Mouse (Mus musculus) forebrain, embryonic 13.5 days (tissue): Measurements from ENCODE around the gene Il1rl2. TPM values are rescaled to one million over a fixed set of nuclear protein-coding genes. Genes with fewer than 3 reads are reported as not detected.

Source experiments
- ATAC-seq: fragments of 200-750 bp; cut with Nextera tagmentation; 2 replicates; pipeline ENCODE4 v1.8.0; 2017
- H3K27ac ChIP-seq: fragments of 300-500 bp; sonication (generic); 2 replicates; pipeline ENCODE4 v1.5.1; 2015; ENCODE audit warnings: inconsistent platforms, mild to moderate bottlenecking, moderate library complexity
- H3K27me3 ChIP-seq: fragments of 300-500 bp; sonication (generic); 2 replicates; pipeline ENCODE4 v1.6.1; 2015; ENCODE audit warnings: mild to moderate bottlenecking, inconsistent platforms
- H3K36me3 ChIP-seq: fragments of 300-500 bp; sonication (generic); 2 replicates; pipeline ENCODE4 v1.6.1; 2015; ENCODE audit warnings: mild to moderate bottlenecking, inconsistent platforms; ENCODE audit not compliant: poor library complexity, severe bottlenecking
- H3K4me1 ChIP-seq: fragments of 300-500 bp; sonication (generic); 2 replicates; pipeline ENCODE4 v1.6.1; 2015; ENCODE audit warnings: inconsistent platforms
- H3K4me2 ChIP-seq: fragments of 300-500 bp; sonication (generic); 2 replicates; pipeline ENCODE4 v1.6.1; 2015; ENCODE audit warnings: inconsistent platforms, mild to moderate bottlenecking, moderate library complexity
- H3K4me3 ChIP-seq: fragments of 300-500 bp; sonication (generic); 2 replicates; pipeline ENCODE4 v1.5.1; 2015; ENCODE audit warnings: mild to moderate bottlenecking, inconsistent platforms
- H3K9ac ChIP-seq: fragments of 300-500 bp; sonication (generic); 2 replicates; pipeline ENCODE4 v1.6.1; 2015; ENCODE audit warnings: mild to moderate bottlenecking, inconsistent platforms
- H3K9me3 ChIP-seq: fragments of 300-500 bp; sonication (generic); replicated peaks from 2 replicates; pipeline ENCODE4 v1.6.1; 2016; ENCODE audit warnings: inconsistent platforms
- WGBS: fragments of 180-500 bp; shearing (Covaris S2); methylation state at CpG from one replicate; pipeline ENCODE4 v1.1.7; 2015; 5-methylcytosine and 5-hydroxymethylcytosine counted together
- polyA plus RNA-seq: library from polyadenylated mRNA; unstranded; fragments of >200 nt; fragmentation: Nextera tagmentation; extraction: Ambion mirVana; gene quantifications from 2 replicates; pipeline ENCODE4 v1.2.1, GENCODE M21; 2015

The Il1rl2 gene
- polyA plus RNA-seq, 1 experiment from 2014 or later, result 0.85 TPM

DNA sequence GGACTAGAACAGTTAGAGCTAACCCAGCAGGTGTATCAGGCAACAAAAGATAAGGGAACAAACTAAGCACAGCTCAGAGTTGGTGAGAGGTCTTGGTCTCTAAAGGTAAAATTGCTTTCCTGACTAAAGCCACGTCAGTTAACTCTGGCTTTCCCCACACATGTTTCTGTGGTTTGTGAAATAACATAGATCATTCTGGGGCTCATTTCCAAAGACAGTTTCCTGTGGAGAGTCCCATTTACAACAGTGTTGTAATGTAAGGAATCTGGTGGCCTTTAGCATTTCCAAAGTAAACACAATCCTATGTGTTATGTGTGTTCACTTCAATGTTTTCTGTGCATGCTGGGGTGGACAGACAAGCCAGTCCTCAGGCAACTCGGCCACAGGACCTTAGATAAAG is 35.3 kb downstream of the Il1rl2 start:
- ATAC-seq, result no peak
- Histone ChIP-seq H3K9me3 (no peaks in the 10 kb centered on the region), H3K36me3 (no peaks in the 10 kb centered on the region), H3K27me3 (no peaks in the 10 kb centered on the region), H3K4me2 (no peak overlapping the region), H3K4me1 (no peaks in the 10 kb centered on the region), H3K4me3 (no peak overlapping the region), H3K27ac (no peak overlapping the region), H3K9ac (no peak overlapping the region)
- WGBS, result 80% methylated on average over 2 of the region's 2 CpGs

DNA sequence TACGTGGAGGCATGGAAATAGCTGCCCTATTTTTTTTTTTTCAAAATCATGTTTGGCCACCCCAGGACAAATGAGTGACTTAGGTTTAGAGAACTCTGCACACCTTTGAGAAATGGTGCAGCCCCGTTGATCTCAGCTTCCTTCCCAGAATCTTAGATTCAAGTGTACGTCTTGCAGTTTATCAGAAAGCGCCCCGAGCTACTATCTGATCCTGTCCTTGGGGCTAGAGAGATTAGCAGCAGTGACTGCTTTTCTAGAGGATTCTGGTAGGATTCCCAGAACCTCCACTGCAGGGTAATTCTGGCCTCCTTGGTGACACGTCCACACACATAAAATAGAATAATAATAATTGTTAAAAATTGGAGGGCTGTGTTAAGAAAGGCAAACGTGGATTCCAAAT is 36.6 kb downstream of the Il1rl2 start:
- Histone ChIP-seq H3K4me2 (no peak overlapping the region), H3K9me3 (no peaks in the 10 kb centered on the region), H3K36me3 (no peaks in the 10 kb centered on the region), H3K4me3 (no peak overlapping the region), H3K27ac (no peak overlapping the region), H3K4me1 (no peaks in the 10 kb centered on the region), H3K9ac (no peak overlapping the region), H3K27me3 (no peaks in the 10 kb centered on the region)
- ATAC-seq, result no peak
- WGBS, result 66% methylated on average over 7 of the region's 7 CpGs

DNA sequence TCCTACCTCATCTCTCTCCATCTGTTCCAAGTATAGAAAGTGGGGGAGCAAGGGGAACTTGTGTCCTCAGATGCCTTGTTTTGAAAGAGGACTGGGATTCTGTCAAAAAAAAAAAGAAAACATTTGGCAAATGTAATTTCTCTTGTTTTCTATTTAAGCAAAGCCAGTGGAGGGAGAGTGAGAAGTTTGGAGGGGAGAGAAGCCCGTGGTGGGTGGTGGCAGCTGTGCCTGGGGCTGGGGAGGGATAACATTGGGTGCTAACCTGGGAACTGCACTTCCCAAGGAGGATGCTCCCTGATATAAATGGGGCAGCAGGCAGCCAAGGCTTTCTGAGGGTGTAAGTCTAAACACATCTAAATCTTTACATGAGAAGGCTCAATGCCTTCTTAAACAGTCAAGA is 37.2 kb downstream of the Il1rl2 start:
- Histone ChIP-seq H3K9me3 (no peaks in the 10 kb centered on the region), H3K27me3 (no peaks in the 10 kb centered on the region), H3K4me2 (no peak overlapping the region), H3K36me3 (no peaks in the 10 kb centered on the region), H3K9ac (no peak overlapping the region), H3K4me1 (no peaks in the 10 kb centered on the region), H3K4me3 (no peak overlapping the region), H3K27ac (no peak overlapping the region)
- ATAC-seq, result no peak
- 81% methylated on average over 1 of the region's 1 CpGs for WGBS

DNA sequence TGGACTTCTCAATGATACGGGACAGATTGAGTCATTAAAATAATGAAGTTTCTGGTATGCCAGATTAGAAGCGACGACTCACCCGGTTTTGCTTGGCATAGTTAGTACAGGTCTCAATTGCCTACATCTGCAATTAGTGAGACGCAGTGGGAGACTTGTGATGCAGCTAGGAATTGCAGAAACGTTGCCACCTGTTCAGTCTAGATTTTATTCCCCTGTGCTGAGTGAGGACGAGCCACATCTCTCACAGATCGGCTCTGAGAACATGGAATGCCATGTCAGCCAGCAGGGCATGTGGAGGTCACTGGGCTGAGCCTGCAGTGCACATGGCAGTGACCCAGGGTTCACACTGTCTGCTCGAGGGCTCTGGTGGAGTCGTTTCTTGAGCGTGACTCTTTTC is 38.4 kb downstream of the Il1rl2 start:
- Histone ChIP-seq H3K4me2 (no peak overlapping the region), H3K36me3 (no peaks in the 10 kb centered on the region), H3K4me1 (no peaks in the 10 kb centered on the region), H3K9me3 (no peaks in the 10 kb centered on the region), H3K27ac (no peak overlapping the region), H3K4me3 (no peak overlapping the region), H3K27me3 (no peaks in the 10 kb centered on the region), H3K9ac (no peak overlapping the region)
- WGBS, result 86% methylated on average over 11 of the region's 11 CpGs
- ATAC-seq, result no peak

DNA sequence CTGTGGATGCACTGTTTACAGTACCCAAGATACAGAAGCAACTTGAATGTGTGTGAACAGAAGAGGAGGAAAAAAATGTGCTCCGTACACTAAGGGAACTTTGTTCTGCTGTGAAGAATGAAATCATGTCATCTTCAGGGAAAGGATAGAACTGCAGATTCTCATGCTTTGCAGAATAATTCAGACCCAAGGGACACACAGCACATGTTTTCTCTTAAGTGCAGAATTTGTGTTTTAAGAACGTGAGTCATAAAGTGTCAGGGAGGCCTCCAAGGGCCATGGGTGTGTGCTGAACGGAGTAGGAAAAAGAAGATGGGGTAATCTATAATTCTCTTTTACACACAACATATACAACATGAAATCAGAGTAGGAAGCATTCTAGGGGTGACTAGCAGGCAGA is 48.5 kb downstream of the Il1rl2 start:
- WGBS, result 87% methylated on average over 3 of the region's 3 CpGs
- H3K4me1 ChIP-seq, result no peaks in the 10 kb centered on the region
- no peak overlapping the region for H3K4me3 ChIP-seq
- no peak overlapping the region for H3K9ac ChIP-seq
- H3K27me3 ChIP-seq, result no peaks in the 10 kb centered on the region
- H3K9me3 ChIP-seq, result no peaks in the 10 kb centered on the region
- H3K36me3 ChIP-seq, result no peaks in the 10 kb centered on the region
- no peak for ATAC-seq
- no peak overlapping the region for H3K27ac ChIP-seq
- H3K4me2 ChIP-seq, result no peak overlapping the region

DNA sequence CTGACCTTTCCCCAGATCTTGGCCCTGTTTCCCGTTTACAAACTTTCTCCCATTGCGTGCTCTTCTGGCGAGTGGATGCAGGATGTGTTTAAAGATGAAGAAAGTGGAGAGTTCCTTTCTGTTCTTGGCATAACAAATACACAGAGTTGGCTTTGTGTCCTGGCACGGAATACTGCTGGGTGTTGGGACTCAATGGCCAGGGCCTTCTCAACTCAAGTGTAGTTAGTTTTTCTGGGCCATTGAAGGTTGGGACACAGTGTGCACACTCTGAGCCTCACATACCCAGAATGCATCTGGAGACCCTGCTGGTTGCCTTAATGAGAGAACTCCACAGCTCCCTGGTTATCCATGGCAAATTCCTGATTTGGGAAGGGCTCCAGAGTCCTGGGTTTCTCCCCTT is 50.7 kb downstream of the Il1rl2 start:
- H3K27ac ChIP-seq, result no peak overlapping the region
- no peaks in the 10 kb centered on the region for H3K36me3 ChIP-seq
- no peaks in the 10 kb centered on the region for H3K9me3 ChIP-seq
- H3K4me2 ChIP-seq, result no peak overlapping the region
- no peaks in the 10 kb centered on the region for H3K27me3 ChIP-seq
- no peak for ATAC-seq
- 81% methylated on average over 4 of the region's 4 CpGs for WGBS
- H3K4me1 ChIP-seq, result no peaks in the 10 kb centered on the region
- no peak overlapping the region for H3K9ac ChIP-seq
- H3K4me3 ChIP-seq, result no peak overlapping the region

DNA sequence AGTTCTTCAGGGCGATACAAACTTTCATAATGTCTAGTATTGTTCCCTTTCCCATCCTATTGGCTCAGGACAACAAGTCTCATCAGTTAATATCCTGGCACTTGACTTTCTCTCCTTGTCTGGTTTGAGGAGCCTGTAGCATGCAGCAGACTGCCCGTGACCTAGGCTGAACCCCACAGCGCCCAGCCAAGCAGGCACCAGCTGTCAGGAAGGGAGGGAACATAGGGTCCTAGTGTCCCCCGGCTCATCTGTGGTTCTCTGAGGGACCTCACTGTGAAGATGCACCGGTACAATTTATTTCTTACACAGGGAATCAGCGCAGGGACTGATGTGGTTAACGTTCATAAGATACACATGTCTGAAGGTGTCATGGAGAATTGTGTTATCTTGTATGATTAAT is 52.3 kb downstream of the Il1rl2 start:
- WGBS, result 75% methylated on average over 7 of the region's 7 CpGs
- Histone ChIP-seq H3K4me3 (no peak overlapping the region), H3K27ac (no peak overlapping the region), H3K4me1 (no peaks in the 10 kb centered on the region), H3K27me3 (no peaks in the 10 kb centered on the region), H3K9me3 (no peaks in the 10 kb centered on the region), H3K4me2 (no peak overlapping the region), H3K36me3 (no peaks in the 10 kb centered on the region), H3K9ac (no peak overlapping the region)
- ATAC-seq, result no peak

DNA sequence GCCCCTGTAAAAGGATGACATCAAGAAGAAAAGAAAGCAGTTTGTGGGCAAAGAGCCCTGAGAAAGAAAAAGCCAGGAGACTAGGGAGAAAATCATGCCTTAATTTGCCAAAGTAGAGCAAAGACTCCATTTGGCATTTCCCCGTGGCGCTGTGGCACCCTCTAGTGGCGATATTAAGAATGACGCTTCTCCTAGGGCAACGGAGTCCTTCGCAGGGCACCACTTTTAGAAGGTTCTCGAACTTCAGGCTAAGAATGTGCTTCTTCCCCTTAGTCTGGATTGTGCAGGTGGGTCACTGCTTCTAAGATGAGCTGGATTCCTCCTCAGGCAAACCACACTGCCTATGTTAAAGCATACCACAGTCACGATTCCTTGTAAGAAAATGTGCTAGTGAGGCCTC is 54.4 kb downstream of the Il1rl2 start:
- H3K27ac ChIP-seq, result no peak overlapping the region
- ATAC-seq, result peak; percentile 43; the same call in 1 of the 2 replicates
- 14% methylated on average over 8 of the region's 8 CpGs for WGBS

DNA sequence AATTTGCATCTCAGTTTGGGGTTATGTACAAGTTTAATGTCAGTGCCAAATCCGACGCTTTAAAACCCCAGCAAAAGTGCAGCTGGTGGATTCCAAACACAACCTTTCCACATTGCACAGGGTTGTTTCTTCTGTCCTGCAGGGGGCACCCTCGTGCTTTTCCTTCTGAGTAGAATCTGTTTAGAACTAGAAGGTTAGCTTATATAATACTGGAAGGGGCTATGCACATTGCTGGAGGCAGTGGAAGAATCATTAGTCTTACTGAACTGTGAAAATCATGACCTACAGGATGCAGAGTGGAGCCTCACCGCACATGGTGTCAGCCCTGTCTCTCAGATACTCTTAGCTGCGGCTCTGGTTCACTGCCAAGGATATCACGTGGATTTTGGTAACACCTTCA is 55.7 kb downstream of the Il1rl2 start:
- no peaks in the 10 kb centered on the region for H3K4me1 ChIP-seq
- no peak overlapping the region for H3K4me3 ChIP-seq
- 62% methylated on average over 6 of the region's 6 CpGs for WGBS
- H3K27ac ChIP-seq, result no peak overlapping the region
- no peak for ATAC-seq
- H3K27me3 ChIP-seq, result no peaks in the 10 kb centered on the region
- H3K4me2 ChIP-seq, result no peak overlapping the region
- H3K9me3 ChIP-seq, result no peaks in the 10 kb centered on the region
- H3K36me3 ChIP-seq, result no peaks in the 10 kb centered on the region
- H3K9ac ChIP-seq, result no peak overlapping the region

More for the DNA sequence above, 54.4 kb downstream of the Il1rl2 start:
- no peaks in the 10 kb centered on the region for H3K4me1 ChIP-seq
- no peaks in the 10 kb centered on the region for H3K9me3 ChIP-seq
- no peak overlapping the region for H3K4me2 ChIP-seq
- H3K27me3 ChIP-seq, result no peaks in the 10 kb centered on the region
- no peak overlapping the region for H3K9ac ChIP-seq
- H3K4me3 ChIP-seq, result no peak overlapping the region
- no peaks in the 10 kb centered on the region for H3K36me3 ChIP-seq

DNA sequence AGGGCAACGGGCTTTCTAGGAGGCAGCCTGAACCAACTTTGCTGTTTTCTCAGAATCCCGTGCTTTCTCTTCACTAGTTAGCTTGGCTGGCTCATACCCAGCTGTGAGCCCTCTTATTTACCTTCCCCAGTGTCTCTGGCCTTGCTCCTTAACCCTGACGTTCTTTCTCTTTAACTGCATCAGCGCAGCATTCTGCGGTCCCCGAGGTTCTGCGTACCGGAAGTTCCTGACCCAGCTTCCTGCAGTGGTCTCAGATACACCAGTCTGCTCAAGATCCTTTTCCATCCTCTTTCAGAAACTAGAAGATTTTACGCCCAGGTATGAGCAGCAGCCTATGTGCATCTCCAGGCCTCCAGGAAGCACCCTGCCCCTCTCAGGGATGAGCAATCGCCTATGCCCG is 56.6 kb downstream of the Il1rl2 start:
- 85% methylated on average over 11 of the region's 11 CpGs for WGBS
- Histone ChIP-seq H3K9ac (no peak overlapping the region), H3K27ac (no peak overlapping the region), H3K4me1 (no peaks in the 10 kb centered on the region), H3K4me2 (no peak overlapping the region), H3K9me3 (no peaks in the 10 kb centered on the region), H3K4me3 (no peak overlapping the region), H3K27me3 (no peaks in the 10 kb centered on the region), H3K36me3 (no peaks in the 10 kb centered on the region)
- no peak for ATAC-seq

DNA sequence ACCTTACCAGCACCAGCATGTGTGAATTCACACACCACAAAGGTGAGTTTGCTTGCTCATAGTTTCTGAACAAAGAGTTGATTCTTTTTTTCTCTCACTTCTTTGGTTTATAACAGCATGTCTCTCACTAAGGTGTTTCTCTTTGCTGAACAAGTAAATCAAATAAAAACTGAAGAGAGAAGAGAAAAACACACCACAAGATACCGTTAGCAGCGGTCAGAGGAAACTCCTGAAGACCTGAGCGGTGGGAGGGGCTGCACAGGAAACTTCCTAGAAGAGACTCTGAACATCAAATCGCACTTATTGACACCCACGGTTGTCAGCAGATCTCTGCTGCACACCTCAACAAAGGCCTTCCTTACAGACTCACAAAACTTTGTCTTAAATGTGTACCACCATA is 58.4 kb downstream of the Il1rl2 start:
- ATAC-seq, result no peak
- 88% methylated on average over 5 of the region's 5 CpGs for WGBS

DNA sequence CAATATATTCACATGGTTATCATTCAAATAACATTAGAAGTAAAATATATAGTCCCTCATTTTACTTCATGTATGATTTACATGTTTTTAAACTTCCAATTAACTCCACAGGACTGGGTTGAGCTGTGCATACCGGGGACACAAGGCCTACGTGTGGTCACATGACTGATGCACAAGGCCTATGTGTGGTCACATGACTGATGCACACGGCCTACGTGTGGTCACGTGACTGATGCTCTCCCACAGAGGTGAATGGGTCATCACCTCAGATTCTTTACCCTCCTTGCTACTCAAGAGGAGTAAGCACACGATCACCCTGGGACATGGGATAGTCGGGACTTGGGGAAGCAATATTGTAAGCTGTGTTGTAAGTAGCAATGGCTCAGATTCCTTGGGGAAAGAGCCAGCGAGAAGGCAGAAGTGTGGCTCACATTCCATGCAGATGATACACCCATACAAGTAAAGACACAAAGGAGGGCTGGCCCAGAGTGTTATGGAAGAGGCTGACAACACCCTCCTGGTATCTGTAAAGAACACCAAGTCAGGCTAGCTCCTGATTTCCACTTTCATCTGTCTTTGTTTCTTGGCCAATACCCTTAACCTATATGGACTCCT is 60.6 kb downstream of the Il1rl2 start:
- ATAC-seq, result no peak

More for the DNA sequence above, 58.4 kb downstream of the Il1rl2 start:
- Histone ChIP-seq H3K9ac (no peak overlapping the region), H3K9me3 (no peaks in the 10 kb centered on the region), H3K27me3 (no peaks in the 10 kb centered on the region), H3K4me3 (no peak overlapping the region), H3K4me2 (no peak overlapping the region), H3K27ac (no peak overlapping the region), H3K36me3 (no peaks in the 10 kb centered on the region), H3K4me1 (no peaks in the 10 kb centered on the region)

DNA sequence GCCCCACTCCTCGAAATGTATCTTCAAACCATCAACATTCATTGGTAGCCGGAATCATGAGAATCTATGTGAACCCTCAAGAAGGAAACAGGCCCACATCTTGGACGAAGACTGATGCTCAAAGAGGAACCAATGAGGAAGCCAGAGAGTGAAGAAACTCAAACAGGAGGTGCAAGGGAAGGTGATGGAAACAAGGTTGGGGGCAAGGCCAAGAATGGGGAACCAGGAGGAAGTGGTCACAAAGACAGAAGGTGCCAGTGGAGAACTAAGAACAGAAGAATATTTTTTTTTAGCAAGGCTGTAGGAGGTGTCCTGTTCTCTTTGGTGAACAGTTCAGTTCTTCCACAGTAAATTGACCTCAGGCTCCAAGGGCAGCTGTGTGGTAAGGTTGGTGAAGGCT is 67.0 kb downstream of the Il1rl2 start:
- no peak overlapping the region for H3K4me2 ChIP-seq
- H3K9ac ChIP-seq, result no peak overlapping the region
- no peaks in the 10 kb centered on the region for H3K4me1 ChIP-seq
- no peaks in the 10 kb centered on the region for H3K9me3 ChIP-seq
- H3K27ac ChIP-seq, result no peak overlapping the region
- H3K36me3 ChIP-seq, result no peaks in the 10 kb centered on the region
- H3K27me3 ChIP-seq, result no peaks in the 10 kb centered on the region
- no peak for ATAC-seq
- 86% methylated on average over 3 of the region's 3 CpGs for WGBS
- no peak overlapping the region for H3K4me3 ChIP-seq

More for the DNA sequence above, 60.6 kb downstream of the Il1rl2 start:
- no peaks in the 10 kb centered on the region for H3K27me3 ChIP-seq
- no peaks in the 10 kb centered on the region for H3K4me1 ChIP-seq
- H3K4me3 ChIP-seq, result no peak overlapping the region
- no peak overlapping the region for H3K4me2 ChIP-seq
- WGBS, result 93% methylated on average over 8 of the region's 8 CpGs
- H3K36me3 ChIP-seq, result no peaks in the 10 kb centered on the region
- H3K9me3 ChIP-seq, result no peaks in the 10 kb centered on the region
- no peak overlapping the region for H3K9ac ChIP-seq
- no peak overlapping the region for H3K27ac ChIP-seq
